Mouse (Mus musculus): ENCODE results near the gene Rpl6. TPM values are rescaled to one million over a fixed set of nuclear protein-coding genes. Genes with fewer than 3 reads are reported as not detected.
"Not testable (repeated sequence)": the region's sequence is repeated elsewhere in the genome, so short reads cannot be mapped to it uniquely, and the experiment has no call there.

Rpl6 gene
- total RNA-seq, 1 experiment from 2014 or later: 1,391 TPM

DNA sequence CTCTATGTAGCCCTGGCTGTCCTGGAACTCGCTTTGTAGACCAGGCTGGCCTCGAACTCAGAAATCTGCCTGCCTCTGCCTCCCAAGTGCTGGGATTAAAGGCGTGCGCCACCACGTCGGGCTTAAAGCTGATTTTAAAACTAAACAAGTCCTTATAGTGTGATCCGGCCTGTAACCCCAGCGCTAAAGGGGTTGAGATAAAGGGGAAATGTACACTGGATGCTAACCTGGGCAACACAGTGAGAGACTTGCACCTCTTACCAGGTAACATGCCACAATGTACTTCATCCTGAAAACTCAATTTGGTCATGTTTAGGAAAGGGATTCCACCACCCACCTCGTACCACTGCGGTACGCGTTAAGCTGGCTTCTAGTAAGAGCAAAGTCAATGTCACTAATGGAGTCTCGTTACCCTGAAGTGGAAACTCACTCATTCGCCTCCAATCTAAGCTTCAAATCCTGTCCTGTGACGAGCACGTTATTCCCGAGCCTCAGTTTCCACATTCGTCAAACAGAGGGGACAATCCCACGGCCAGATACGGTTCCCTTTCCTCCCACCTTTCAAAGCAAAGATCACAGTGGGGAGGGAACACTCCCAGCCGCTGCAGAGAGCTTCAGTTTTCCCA lies 14.0 kb upstream of the Rpl6 start:
- no peak for ATAC-seq (replicated peaks in 1 of 2; ENCODE audit: insufficient read depth in 1 of 2, low FRiP score in 2 of 2, low TSS enrichment in 1 of 2, low read depth in 1 of 2, poor library complexity in 2 of 2, severe bottlenecking in 2 of 2)

DNA sequence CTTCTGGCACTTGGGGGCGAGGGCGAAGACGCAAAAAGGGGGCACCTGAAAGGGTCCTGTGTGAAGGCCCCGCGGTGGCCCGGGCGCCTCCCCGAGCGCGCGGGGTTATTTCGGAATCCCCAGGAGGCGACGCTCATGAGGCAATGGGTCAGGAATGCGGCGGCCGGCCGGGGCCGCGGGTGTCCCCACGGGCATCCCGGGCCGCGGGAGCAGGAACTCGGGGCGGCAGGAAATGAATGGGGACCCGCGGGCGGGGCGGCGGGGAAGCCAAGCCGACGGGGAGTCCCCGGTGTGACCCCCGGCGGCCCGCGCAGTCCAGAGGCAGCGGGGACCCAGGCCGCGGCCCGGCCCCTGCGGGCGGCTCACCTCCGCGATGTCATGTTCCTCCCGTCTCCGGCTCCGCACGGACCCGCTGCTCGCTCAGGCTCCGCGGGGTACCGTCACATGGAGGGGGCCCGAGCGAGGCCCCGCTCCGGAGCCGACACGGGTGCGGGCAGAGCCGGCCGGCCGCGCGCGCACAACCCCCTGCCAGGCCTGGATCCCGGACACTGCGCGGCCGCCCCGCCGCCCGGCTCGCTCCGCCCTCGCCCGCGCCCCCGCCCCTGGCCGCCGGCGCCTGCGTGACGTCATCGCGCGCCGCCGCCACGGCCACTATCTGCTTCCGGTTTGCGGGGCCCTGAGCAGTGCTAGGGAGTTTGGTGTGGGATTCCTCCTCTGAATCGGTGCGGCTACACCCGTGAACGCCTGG lies 13.3 kb upstream of the Rpl6 start, which contains the start of gene Ptpn11:
Ptpn11 (minus strand) TSS at position 562 of the 748 bp plus-strand sequence.
- ATAC-seq (replicated peaks in 1 of 2; ENCODE audit: insufficient read depth in 1 of 2, low FRiP score in 2 of 2, low TSS enrichment in 1 of 2, low read depth in 1 of 2, poor library complexity in 2 of 2, severe bottlenecking in 2 of 2): peak; percentile 79 to 80

DNA sequence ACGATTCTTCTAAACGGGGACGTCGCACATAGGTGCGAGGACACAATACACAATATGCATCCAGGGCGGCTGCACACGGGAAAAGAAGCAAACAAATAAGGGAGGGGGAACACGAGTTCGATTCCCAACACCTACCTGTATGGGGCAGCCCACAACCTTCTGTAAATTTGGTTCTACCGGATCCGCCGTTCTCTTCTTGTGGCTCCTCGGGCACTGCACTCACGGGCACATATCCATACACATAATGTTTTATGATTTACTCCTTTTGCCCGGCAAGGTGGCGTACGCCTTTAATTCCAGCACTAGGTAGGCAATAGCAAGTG lies 12.7 kb upstream of the Rpl6 start:
- peak; percentile 27 to 28; a peak in 3 of 4 replicates for ATAC-seq (replicated peaks in 1 of 2; ENCODE audit: insufficient read depth in 1 of 2, low FRiP score in 2 of 2, low TSS enrichment in 1 of 2, low read depth in 1 of 2, poor library complexity in 2 of 2, severe bottlenecking in 2 of 2)

DNA sequence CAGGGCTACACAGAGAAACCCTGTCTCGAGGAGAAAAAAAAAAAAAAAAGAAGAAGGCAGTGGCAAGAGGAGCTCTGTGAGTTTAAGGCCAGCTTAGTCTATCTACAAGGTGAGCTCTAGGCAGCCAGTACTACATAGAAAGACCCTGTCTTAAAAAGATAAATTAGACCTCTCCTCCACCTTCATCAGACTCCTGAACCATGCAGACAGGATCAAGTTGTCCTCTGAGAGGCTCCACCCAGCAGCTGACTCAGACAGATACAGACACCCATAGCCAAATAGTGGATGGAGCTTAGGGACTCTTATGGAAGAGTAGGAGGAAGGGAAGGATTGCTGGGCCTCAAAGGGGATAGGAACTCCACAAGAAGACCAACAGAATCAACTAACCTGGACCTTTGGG lies 10.1 kb upstream of the Rpl6 start:
- ATAC-seq (replicated peaks in 1 of 2; ENCODE audit: insufficient read depth in 1 of 2, low FRiP score in 2 of 2, low TSS enrichment in 1 of 2, low read depth in 1 of 2, poor library complexity in 2 of 2, severe bottlenecking in 2 of 2): no peak

DNA sequence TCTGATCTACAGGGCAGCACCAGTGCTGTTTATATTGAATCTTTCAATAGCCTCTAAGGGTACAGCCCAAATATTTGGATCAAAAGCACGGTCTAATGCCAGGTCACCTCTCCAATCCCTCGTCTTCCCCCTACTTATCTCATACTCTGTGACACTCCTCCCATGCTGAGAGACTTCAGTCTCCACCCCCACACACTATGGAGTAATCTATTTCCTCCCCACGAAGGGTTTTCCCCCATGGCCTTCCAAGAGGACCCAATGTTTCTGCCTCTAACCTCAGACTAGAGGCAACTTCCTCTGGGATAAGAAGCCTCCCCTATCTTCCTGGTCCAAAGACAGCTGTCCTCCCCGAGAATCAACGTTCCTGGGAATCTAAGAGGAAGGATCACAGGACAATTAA lies 7.5 kb upstream of the Rpl6 start:
- peak in 1 of 2 experiments; percentile 25; a peak in 2 of 4 replicates for ATAC-seq (replicated peaks in 1 of 2; ENCODE audit: insufficient read depth in 1 of 2, low FRiP score in 2 of 2, low TSS enrichment in 1 of 2, low read depth in 1 of 2, poor library complexity in 2 of 2, severe bottlenecking in 2 of 2)

DNA sequence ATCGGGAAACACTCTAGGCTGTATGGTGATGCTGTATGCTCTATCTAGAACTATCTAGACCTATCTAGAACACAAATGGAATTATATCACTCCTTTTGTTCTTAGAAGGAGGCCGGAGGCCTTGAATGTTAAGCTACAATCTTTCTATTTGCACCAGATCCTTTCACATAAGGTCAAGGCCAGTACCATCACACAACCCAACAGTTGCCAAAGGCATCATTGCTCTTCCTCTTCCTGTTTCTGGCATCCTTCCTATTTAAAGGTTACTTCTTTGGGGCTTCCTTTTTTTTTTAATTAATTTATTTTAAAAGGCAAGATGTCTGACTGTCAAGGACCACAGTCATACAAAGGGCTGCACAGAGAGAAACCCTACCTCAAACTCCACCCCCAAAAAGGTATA lies 6.9 kb upstream of the Rpl6 start:
- no peak; a peak in 1 of 4 replicates for ATAC-seq (replicated peaks in 1 of 2; ENCODE audit: insufficient read depth in 1 of 2, low FRiP score in 2 of 2, low TSS enrichment in 1 of 2, low read depth in 1 of 2, poor library complexity in 2 of 2, severe bottlenecking in 2 of 2)

DNA sequence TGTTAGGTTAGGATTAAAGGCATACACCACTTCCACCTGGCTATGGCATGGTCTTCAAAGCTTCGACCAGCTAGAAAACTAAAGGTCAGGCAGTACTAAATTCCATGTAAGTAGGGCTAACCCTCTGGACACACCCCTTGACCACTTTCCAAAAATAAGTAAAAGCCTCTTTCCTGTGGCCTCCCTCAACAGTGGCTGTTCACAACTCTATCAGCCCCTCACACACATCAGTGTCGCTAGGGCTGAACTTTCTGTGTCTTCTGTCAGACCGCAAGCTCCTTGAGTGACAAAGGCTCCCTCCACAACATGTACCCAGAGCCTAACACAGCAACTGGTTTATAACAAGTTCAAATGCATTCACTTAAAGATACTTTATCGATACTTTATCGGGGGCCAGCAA lies 5.9 kb upstream of the Rpl6 start:
- ATAC-seq (replicated peaks in 1 of 2; ENCODE audit: insufficient read depth in 1 of 2, low FRiP score in 2 of 2, low TSS enrichment in 1 of 2, low read depth in 1 of 2, poor library complexity in 2 of 2, severe bottlenecking in 2 of 2): no peak

DNA sequence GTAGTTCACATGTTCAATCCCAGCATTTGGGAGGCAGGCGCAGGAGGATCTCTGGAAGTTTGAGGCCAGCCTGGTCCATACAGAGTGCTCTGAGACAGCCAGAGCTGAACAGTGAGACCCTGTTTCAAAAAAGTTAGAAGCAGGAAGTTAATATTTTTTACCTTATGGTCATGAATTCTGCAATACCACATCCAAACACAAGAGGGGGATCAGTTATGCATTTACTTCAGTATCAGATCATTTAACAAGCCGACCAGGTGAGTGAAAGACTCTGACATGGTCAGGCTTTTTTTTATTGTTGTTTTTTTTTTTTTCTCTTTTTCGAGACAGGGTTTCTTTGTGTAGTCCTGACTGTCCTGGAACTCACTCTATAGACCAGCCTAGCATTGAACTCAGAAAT lies 2.5 kb upstream of the Rpl6 start:
- peak in 1 of 2 experiments; percentile 27; a peak in 2 of 4 replicates for ATAC-seq (replicated peaks in 1 of 2; ENCODE audit: insufficient read depth in 1 of 2, low FRiP score in 2 of 2, low TSS enrichment in 1 of 2, low read depth in 1 of 2, poor library complexity in 2 of 2, severe bottlenecking in 2 of 2)

DNA sequence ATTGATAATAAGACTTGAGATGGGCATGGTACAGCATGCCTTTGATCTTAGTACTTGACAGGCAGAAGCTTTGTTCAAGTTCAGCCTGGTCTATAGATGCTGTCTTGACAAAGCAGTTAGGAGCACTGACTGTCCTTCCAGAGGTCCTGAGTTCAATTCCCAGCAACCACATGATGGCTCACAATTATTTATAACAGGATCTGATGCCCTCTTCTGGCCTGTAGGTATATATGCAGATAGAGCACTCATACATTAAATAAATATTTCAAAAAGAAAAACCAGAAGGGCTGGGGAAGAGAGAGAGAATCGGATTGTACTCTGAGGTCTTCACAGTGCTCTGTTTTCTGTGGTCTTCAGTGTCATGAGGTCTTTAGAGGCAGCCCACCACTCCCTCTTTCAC lies 1.8 kb upstream of the Rpl6 start:
- no peak for ATAC-seq (replicated peaks in 1 of 2; ENCODE audit: insufficient read depth in 1 of 2, low FRiP score in 2 of 2, low TSS enrichment in 1 of 2, low read depth in 1 of 2, poor library complexity in 2 of 2, severe bottlenecking in 2 of 2)

DNA sequence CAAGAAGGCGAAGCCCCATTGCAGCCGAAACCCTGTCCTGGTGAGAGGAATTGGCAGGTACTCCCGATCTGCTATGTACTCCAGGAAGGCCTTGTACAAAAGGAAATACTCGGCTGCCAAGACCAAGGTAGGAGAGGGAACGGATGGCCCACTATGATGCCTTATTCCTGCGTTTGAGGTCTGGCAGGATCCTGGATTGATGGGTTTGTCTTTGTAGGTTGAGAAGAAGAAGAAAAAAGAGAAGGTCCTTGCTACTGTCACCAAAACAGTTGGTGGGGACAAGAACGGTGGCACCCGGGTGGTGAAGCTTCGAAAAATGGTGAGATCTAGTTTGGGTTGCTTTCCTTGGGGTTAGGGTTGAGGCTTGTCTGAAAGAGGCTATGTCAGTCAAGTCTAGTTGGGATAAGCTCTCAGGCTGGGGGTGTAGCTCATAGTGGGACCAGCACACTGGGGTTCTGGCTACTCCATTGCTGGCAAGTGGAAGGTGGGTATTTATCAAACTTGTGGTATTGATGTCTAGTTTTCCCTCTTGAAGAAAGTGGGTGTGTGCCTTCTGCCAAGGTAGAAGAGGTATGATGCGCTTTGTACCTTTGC lies 1.4 kb downstream of the Rpl6 start:
- not testable (repeated sequence) for ATAC-seq (replicated peaks in 1 of 2; ENCODE audit: insufficient read depth in 1 of 2, low FRiP score in 2 of 2, low TSS enrichment in 1 of 2, low read depth in 1 of 2, poor library complexity in 2 of 2, severe bottlenecking in 2 of 2)

DNA sequence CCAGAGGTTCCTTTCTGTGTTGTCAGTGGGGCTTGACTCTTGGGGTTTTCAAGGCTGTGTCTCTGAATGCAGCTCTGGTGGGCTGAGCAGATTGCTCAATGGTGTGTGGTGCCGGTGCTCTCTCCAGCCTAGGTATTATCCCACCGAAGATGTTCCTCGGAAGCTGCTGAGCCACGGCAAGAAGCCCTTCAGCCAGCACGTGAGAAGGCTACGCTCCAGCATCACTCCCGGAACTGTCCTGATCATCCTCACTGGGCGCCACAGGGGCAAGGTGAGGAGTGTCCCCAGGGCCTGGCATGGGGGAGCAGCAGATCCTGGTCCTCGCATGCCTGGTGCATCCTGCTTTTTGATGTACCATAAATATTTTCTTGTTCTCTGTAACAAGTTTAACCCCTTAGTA lies 2.3 kb downstream of the Rpl6 start:
- no peak for ATAC-seq (replicated peaks in 1 of 2; ENCODE audit: insufficient read depth in 1 of 2, low FRiP score in 2 of 2, low TSS enrichment in 1 of 2, low read depth in 1 of 2, poor library complexity in 2 of 2, severe bottlenecking in 2 of 2)

DNA sequence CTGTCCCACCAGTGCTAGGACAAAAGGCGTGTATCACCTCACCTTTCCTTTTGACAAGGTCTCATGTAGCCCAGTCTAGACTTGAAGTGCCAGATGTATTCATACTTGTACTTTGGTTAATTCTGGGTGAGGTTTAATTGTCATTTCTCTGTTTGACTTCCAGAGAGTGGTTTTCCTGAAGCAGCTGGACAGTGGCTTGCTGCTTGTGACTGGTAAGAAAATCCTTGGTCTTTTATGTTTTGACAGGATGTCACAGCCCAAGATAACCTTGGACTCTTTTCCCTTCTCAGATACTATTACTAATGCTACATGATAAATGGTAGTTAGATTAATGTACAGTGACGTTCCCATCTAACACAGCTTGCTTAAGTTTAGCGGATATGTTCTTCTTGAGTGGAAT lies 2.7 kb downstream of the Rpl6 start:
- no peak for ATAC-seq (replicated peaks in 1 of 2; ENCODE audit: insufficient read depth in 1 of 2, low FRiP score in 2 of 2, low TSS enrichment in 1 of 2, low read depth in 1 of 2, poor library complexity in 2 of 2, severe bottlenecking in 2 of 2)

DNA sequence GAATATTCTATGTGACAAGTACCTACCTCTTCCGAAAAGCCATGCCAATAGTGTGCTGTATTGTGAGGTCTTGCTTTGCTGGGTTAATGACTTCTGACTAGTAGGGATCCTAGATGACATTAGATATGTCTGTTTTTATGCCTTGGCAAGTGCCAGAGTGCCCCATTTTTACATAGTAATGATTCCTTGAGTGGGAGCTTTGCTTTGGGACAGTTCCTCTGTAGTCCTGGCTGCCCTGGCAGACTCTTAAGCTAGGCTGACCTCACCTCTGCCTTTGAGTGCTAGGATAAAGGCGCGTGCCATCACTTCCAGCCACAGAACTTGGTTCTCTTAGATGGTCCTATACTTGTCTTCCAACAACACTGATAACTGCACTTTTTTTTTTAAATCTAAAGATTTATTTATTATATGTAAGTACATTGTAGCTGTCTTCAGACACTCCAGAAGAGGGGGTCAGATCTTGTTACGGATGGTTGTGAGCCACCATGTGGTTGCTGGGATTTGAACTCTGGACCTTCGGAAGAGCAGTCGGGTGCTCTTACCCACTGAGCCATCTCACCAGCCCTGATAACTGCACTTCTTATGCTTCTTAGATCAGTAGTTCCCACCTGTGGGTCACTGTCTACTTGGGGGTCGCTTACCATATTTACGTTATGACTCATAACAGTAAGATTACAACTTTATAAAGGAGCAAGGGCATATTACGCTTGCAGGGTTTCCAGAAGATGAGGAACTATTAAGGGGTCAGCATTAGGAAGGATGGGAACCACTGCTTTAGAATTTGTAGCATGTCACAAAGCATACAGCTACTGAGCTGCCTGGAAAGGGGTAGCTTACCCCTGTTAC lies 5.7 kb downstream of the Rpl6 start:
- ATAC-seq (replicated peaks in 1 of 2; ENCODE audit: insufficient read depth in 1 of 2, low FRiP score in 2 of 2, low TSS enrichment in 1 of 2, low read depth in 1 of 2, poor library complexity in 2 of 2, severe bottlenecking in 2 of 2): no peak

DNA sequence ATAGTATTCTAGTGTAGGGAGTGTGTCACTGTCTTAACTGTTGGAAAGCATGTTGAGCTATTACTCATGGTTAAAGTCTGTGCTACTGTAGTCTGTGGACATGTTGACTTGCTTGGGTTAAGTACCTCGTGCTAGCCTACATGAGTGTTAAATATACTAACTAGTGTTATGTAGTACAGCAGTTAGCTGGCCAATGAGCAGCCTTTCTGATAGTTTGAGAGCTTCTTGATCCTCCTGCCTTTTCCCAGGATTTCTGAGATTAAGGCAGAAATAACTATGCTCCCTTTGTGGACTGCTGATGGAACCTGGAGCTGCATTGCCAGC lies 6.3 kb downstream of the Rpl6 start:
- ATAC-seq (replicated peaks in 1 of 2; ENCODE audit: insufficient read depth in 1 of 2, low FRiP score in 2 of 2, low TSS enrichment in 1 of 2, low read depth in 1 of 2, poor library complexity in 2 of 2, severe bottlenecking in 2 of 2): no peak

DNA sequence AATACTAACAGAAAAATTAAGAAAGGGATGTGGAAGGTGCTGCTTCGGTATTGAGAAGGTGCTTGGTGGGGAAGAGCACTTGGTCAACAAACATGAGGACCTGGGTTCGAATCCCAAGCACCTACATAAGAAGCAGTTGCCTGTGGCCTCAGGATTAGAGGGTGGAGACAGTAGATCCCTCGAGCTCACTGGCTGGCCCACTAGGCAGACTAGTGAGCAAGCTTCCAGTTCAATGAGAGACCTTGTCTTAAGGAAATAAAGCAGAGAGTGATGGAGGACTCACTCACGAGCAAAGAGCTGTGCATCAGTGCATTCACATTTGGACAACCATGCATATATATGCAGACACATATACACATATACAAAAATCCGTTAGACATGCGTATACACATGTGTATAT lies 7.8 kb downstream of the Rpl6 start:
- ATAC-seq (replicated peaks in 1 of 2; ENCODE audit: insufficient read depth in 1 of 2, low FRiP score in 2 of 2, low TSS enrichment in 1 of 2, low read depth in 1 of 2, poor library complexity in 2 of 2, severe bottlenecking in 2 of 2): no peak

DNA sequence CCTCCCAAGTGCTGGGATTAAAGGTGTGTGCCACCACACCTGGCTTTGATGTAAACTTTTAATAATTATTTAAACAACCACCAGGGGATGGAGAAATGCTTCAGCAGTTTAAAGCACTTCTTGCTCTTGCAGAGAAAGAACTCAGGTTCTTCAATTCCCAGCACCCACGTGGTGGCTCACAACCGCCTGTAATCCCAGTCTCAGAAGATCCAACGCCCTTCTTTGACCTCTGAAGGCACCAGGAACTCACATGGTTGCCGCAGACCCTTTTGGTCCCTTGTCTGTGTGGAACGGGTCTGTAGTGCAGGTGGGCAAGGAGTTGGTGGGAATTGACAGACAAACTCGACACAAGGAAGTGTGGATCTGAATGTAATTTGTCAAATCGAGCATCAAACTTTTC lies 10.4 kb downstream of the Rpl6 start:
- ATAC-seq (replicated peaks in 1 of 2; ENCODE audit: insufficient read depth in 1 of 2, low FRiP score in 2 of 2, low TSS enrichment in 1 of 2, low read depth in 1 of 2, poor library complexity in 2 of 2, severe bottlenecking in 2 of 2): no peak

DNA sequence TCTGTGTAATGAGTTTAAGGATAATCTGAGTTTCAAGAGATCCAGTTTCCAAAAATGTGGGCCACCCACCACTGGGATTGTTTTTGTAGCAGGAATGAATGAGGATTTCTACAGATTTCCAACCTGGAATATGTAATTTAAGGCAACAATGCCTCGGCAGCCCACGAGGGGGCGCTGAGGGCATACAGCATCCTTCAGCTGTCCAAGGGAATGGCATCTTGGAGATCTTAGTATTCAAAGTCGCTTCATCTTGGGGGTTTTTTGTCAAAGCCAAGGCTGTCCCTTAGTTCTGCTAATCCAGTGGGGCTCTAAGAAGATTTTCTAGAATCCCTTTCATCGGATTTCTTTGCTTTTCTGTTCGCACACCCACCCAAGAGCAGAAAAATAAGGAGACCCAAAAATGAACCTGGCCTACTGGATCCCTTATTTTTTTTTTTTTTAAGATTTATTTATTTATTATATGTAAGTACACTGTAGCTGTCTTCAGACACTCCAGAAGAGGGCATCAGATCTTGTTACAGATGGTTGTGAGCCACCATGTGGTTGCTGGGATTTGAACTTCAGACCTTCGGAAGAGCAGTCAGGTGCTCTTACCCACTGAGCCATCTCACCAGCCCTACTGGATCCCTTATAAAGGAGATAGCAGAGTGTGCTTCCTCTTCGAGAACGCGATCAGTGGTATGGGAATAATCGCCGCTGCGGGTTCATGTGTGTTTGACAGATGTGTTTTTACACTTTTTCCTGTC lies 11.3 kb downstream of the Rpl6 start:
- peak; percentile 25 to 26; a peak in 1 of 4 replicates for ATAC-seq (replicated peaks in 1 of 2; ENCODE audit: insufficient read depth in 1 of 2, low FRiP score in 2 of 2, low TSS enrichment in 1 of 2, low read depth in 1 of 2, poor library complexity in 2 of 2, severe bottlenecking in 2 of 2)

All from hematopoietic stem cell, adult 5-6 weeks (primary cell).